In genomic region chr10:83343171-83343570, GRCm38 (mm10) we compare ENCODE assay signal across 16 mouse cellular contexts. TPM values are rescaled to one million over a fixed set of nuclear protein-coding genes. Genes with fewer than 3 reads are reported as not detected.
DNase-seq lines count a peak whose midpoint lies in the region; ATAC-seq and TF ChIP-seq lines count a peak whose summit lies in the region.
"Had no signal": no experiment of that assay in that cellular context is flagged by ENCODE, and none has a peak within 500 bp of the region (broad histone marks: within the 10 kb centered on the region; RNA-seq: fewer than 3 reads in every experiment).

No protein-coding gene starts in this region.

- H3K27ac ChIP-seq in thymus, adult 2 months (ENCODE audit: control insufficient read depth, insufficient read depth, low read length): no peak overlapping the region
- H3K27ac ChIP-seq: embryonic facial prominence, embryonic 12.5 days; hindbrain, embryonic 15.5 days; kidney, embryonic 15.5 days had no signal

- WGBS in thymus, adult 2 months: 76% methylated on average over 5 of the region's 5 CpGs

- intact Hi-C loops in left cerebral cortex, postnatal 4 days (cut with DNase I): no loop called here

- no peak for TF ChIP-seq POLR2A in thymus, adult 2 months (IDR thresholded peaks at IDR 0.05; ENCODE audit: control insufficient read depth, extremely low read depth, insufficient read depth, low read length, poor library complexity)

- ATAC-seq in cerebellum, adult (ENCODE audit: insufficient number of reproducible peaks, low FRiP score, low TSS enrichment): no peak
- ATAC-seq in megakaryocyte progenitor cell, adult 5-6 weeks (replicated peaks; ENCODE audit: poor library complexity): 0 out of 2 replicates have a peak, but pooled peaks have one; percentile 39
- ATAC-seq: forebrain, embryonic 14.5 days had no signal

- no peaks in the 10 kb centered on the region for H3K4me1 ChIP-seq in thymus, adult 2 months (replicated peaks; ENCODE audit: control insufficient read depth, insufficient read depth, low read length)
- H3K4me1 ChIP-seq: embryonic facial prominence, embryonic 12.5 days; hindbrain, embryonic 15.5 days; kidney, embryonic 15.5 days had no signal

- H3K27me3 ChIP-seq in thymus, adult 2 months (ENCODE audit: control insufficient read depth, insufficient read depth, low read length): 0 out of 2 replicates have a peak, but pooled peaks cover 2% of the 10 kb centered on the region

- no peak overlapping the region for H3K4me3 ChIP-seq in thymus, adult 2 months (ENCODE audit: control insufficient read depth, insufficient read depth, low read length)
- H3K4me3 ChIP-seq: embryonic facial prominence, embryonic 12.5 days; hindbrain, embryonic 15.5 days; kidney, embryonic 15.5 days; megakaryocyte, embryonic 14.5 days had no signal

- no peak for TF ChIP-seq CTCF in thymus, adult 2 months (IDR thresholded peaks at IDR 0.05; ENCODE audit: borderline replicate concordance, control insufficient read depth, extremely low read depth, insufficient read depth, low read length, poor library complexity)

- DNase-seq in cerebellum, adult 11 months: peak; percentile 34
- DNase-seq in left cerebral cortex, postnatal 4 days: peak; percentile 34
- DNase-seq in left cerebral cortex, adult 11 months (ENCODE audit: low spot score): no peak
- peak; percentile 87 for DNase-seq in brain, adult 2 months (ENCODE audit: low read depth, low spot score)
- DNase-seq in thymus, adult 2 months: no peak
- no peak for DNase-seq in yolk sac, embryonic 10.5 days (ENCODE audit: low spot score)
- DNase-seq: B cell, adult 2 months; retina, postnatal 1 day had no signal

- H3K36me3 ChIP-seq in thymus, adult 2 months (ENCODE audit: control insufficient read depth, insufficient read depth, low read length): no peaks in the 10 kb centered on the region
- H3K36me3 ChIP-seq: embryonic facial prominence, embryonic 12.5 days; hindbrain, embryonic 15.5 days; kidney, embryonic 15.5 days had no signal

RNA-seq across cellular contexts. Expression of gene Slc41a2, which starts 5.5 kb away (rescaled TPM):
- 10 to 100 TPM; 32.5 to 38.7 TPM for total RNA-seq in left cerebral cortex, postnatal 4 days (2021)
- total RNA-seq in megakaryocyte progenitor cell, adult 5-6 weeks (2015): 0.05 and 0.15 TPM in 2 replicates
- 0.27 and 1.2 TPM in 2 replicates for total RNA-seq in megakaryocyte progenitor cell, adult 5-6 weeks (2017)
- 0.82 and 0.97 TPM in 2 replicates for polyA plus RNA-seq in thymus, adult 2 months (2012; rRNA removed)
- polyA plus RNA-seq: liver, embryonic 16.5 days had no signal

RNA-seq across cellular contexts. Expression of gene D10Wsu102e, which starts 16.9 kb away (rescaled TPM):
- 1 to 10 TPM; 4.1 to 5.3 TPM for total RNA-seq in left cerebral cortex, postnatal 4 days (2021)
- 0.88 and 1.2 TPM in 2 replicates for total RNA-seq in megakaryocyte progenitor cell, adult 5-6 weeks (2015)
- total RNA-seq in megakaryocyte progenitor cell, adult 5-6 weeks (2017): 0.87 and 1.0 TPM in 2 replicates
- polyA plus RNA-seq in thymus, adult 2 months (2012; rRNA removed): 0.64 and 0.65 TPM in 2 replicates

Comparison
In these comparisons a context has a peak if more than half of its experiments do, and no peak if none do; other contexts are left out.
1. DNase-seq: peak in cerebellum, adult 11 months (single experiment), left cerebral cortex, postnatal 4 days (single experiment) and brain, adult 2 months (single experiment); none in left cerebral cortex, adult 11 months (single experiment), thymus, adult 2 months (single experiment) and yolk sac, embryonic 10.5 days (single experiment).
2. RNA of gene Slc41a2, which starts 5.5 kb away (total RNA-seq): 32.5 to 38.7 TPM in left cerebral cortex, postnatal 4 days; 0.05 to 1.2 TPM in megakaryocyte progenitor cell, adult 5-6 weeks; every median in the first group is over 10 times any median in the second.